Mouse (Mus musculus): ENCODE results near the gene Lingo4. TPM values are rescaled to one million over a fixed set of nuclear protein-coding genes. Genes with fewer than 3 reads are reported as not detected.
A peak's percentile ranks its signal among the peaks of the same experiment; 100 is the strongest.

The Lingo4 gene
- polyA plus RNA-seq, 1 experiment = not detected

DNA sequence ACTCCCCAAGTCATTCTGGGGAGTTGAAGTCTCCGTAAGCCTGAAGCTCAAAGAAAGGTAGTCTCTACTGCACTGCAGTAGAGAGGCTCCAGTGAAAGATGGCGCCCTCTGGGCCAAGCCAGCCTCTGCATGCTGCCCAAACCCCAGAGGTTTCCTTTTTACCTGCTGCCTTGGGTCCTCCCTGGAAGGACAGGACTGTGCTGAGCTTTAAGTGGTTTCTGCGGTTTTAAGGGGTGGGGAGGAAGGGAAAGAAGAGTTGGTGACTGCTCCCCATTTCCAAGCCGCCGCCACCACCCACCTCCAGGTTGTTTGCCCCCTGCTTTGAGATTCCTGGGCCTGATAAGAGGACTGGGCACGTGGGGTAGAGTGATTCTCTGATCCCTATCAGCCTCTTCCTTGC, 29.7 kb upstream of the Lingo4 start:
- Histone ChIP-seq H3K27me3 (ENCODE audit: control insufficient read depth, insufficient read depth, low read length) (no peaks in the 10 kb centered on the region), H3K36me3 (ENCODE audit: control insufficient read depth, insufficient read depth, low read length) (no peaks in the 10 kb centered on the region), H3K4me1 (ENCODE audit: control insufficient read depth, insufficient read depth, low read length) (peaks cover 24% of the 10 kb centered on the region), H3K27ac (ENCODE audit: control insufficient read depth, insufficient read depth, low read depth, low read length) (no peak overlapping the region), H3K4me3 (ENCODE audit: control insufficient read depth, low read depth, low read length) (no peak overlapping the region)
- TF ChIP-seq CTCF (IDR thresholded peaks at IDR 0.05; ENCODE audit: control insufficient read depth, insufficient read depth, insufficient replicate concordance, low read depth, low read length) (no peak), POLR2A (IDR thresholded peaks at IDR 0.05; ENCODE audit: control insufficient read depth, low read depth, low read length) (no peak)

DNA sequence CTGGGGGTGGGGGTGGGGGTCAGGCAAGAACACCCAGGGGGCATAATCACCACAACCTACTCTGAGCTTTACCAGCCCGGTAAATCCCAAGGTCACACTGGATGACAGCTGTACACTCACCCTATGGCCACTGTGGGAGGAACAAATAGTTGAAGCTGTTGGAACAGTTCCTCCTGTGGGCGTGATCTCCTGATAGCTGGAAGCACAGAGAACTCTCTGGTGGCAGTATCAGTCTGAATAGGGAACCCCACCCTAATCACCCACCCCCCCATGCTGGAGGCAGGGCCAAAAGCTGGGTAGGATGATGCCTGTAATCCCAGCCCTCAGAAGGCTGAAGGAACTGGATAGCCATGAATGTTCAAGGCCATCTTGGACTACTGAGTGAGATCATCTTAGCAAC, 28.6 kb upstream of the Lingo4 start:
- H3K27me3 ChIP-seq (ENCODE audit: control insufficient read depth, insufficient read depth, low read length) = no peaks in the 10 kb centered on the region
- no peak overlapping the region for H3K4me3 ChIP-seq (ENCODE audit: control insufficient read depth, low read depth, low read length)

DNA sequence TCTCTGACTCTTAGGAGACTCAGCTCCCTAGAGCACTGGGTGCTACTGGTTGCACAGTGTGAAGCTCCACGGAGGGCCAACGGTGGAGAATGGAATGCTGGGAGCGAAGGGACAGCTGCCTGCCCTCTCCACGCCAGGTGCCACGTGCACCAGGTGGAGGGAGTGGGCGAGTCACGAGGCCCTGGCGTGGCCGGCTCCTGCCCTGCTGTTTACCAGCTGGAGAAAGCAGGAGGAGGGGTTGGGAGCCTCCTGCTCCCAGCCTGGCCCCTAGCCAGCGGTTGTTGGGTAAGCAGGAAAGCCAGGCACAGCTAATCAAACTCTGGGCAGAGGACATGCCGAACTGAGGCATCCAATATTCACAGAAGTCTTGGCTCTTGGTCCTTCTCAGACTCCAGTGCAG, 26.7 kb upstream of the Lingo4 start:
- TF ChIP-seq CTCF (IDR thresholded peaks at IDR 0.05; ENCODE audit: control insufficient read depth, insufficient read depth, insufficient replicate concordance, low read depth, low read length) (no peak), POLR2A (IDR thresholded peaks at IDR 0.05; ENCODE audit: control insufficient read depth, low read depth, low read length) (peak; percentile 82; the same call in 1 of the 2 replicates)
- Histone ChIP-seq H3K4me3 (ENCODE audit: control insufficient read depth, low read depth, low read length) (peak overlapping the region; percentile 46), H3K36me3 (ENCODE audit: control insufficient read depth, insufficient read depth, low read length) (no peaks in the 10 kb centered on the region), H3K27ac (ENCODE audit: control insufficient read depth, insufficient read depth, low read depth, low read length) (peak overlapping the region; percentile 83), H3K27me3 (ENCODE audit: control insufficient read depth, insufficient read depth, low read length) (no peaks in the 10 kb centered on the region), H3K4me1 (ENCODE audit: control insufficient read depth, insufficient read depth, low read length) (peaks cover 21% of the 10 kb centered on the region)

More for the DNA sequence above, 28.6 kb upstream of the Lingo4 start:
- H3K27ac ChIP-seq (ENCODE audit: control insufficient read depth, insufficient read depth, low read depth, low read length) = no peak overlapping the region
- H3K36me3 ChIP-seq (ENCODE audit: control insufficient read depth, insufficient read depth, low read length) = no peaks in the 10 kb centered on the region
- H3K4me1 ChIP-seq (ENCODE audit: control insufficient read depth, insufficient read depth, low read length) = peaks cover 21% of the 10 kb centered on the region
- TF ChIP-seq CTCF (IDR thresholded peaks at IDR 0.05; ENCODE audit: control insufficient read depth, insufficient read depth, insufficient replicate concordance, low read depth, low read length) (no peak), POLR2A (IDR thresholded peaks at IDR 0.05; ENCODE audit: control insufficient read depth, low read depth, low read length) (no peak)

DNA sequence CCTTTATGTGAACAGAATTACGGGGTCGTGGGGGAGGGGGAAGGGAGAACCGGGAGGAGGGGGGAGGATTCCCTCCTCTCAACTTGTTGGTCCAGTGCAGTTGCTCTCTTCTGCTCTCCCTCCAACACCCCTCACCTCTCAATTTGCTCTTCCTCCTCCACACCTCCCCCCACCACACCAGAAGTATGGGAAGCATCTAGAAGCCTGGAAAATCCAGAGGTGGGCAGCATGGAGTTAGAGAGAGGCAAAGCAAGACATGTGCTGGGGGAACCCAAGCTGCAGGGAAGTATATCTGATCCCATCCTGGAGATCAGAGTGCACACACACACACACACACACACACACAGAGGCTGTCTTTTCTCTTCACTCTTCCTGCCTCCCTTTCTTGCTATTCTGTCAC, 26.3 kb upstream of the Lingo4 start:
- H3K36me3 ChIP-seq (ENCODE audit: control insufficient read depth, insufficient read depth, low read length) = no peaks in the 10 kb centered on the region
- no peak overlapping the region for H3K4me3 ChIP-seq (ENCODE audit: control insufficient read depth, low read depth, low read length)
- no peaks in the 10 kb centered on the region for H3K27me3 ChIP-seq (ENCODE audit: control insufficient read depth, insufficient read depth, low read length)
- peaks cover 24% of the 10 kb centered on the region for H3K4me1 ChIP-seq (ENCODE audit: control insufficient read depth, insufficient read depth, low read length)
- no peak for TF ChIP-seq CTCF (IDR thresholded peaks at IDR 0.05; ENCODE audit: control insufficient read depth, insufficient read depth, insufficient replicate concordance, low read depth, low read length)
- no peak for TF ChIP-seq POLR2A (IDR thresholded peaks at IDR 0.05; ENCODE audit: control insufficient read depth, low read depth, low read length)
- H3K27ac ChIP-seq (ENCODE audit: control insufficient read depth, insufficient read depth, low read depth, low read length) = no peak overlapping the region; the same call in 1 of the 2 replicates

DNA sequence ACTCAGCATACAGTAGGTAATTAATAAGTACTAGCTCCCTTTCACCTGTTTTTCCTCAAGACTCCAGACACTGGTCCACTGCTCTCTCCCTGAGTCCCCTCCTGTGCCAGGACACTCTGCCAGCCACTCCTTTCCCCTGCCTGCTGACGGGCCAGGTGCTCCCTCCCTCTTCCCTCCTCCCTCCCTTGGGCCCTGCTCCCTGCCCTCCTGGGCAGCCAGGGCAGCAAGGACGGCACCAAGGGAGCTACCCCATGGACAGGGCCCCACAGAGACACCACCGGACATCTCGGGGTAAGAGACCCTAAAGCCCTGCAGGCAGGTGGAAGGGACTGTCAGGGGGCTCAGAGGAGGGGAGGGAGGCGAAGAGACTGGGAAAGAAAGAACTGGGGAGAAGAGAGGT, 25.7 kb upstream of the Lingo4 start, which contains the start of gene Rorc:
Rorc (plus strand) TSS at position 154 of the 400 bp plus-strand sequence.
- H3K27me3 ChIP-seq (ENCODE audit: control insufficient read depth, insufficient read depth, low read length) = no peaks in the 10 kb centered on the region
- peak within 1 kb of the TSS; percentile 83 for H3K27ac ChIP-seq (ENCODE audit: control insufficient read depth, insufficient read depth, low read depth, low read length)
- peak within 1 kb of the TSS; percentile 46 for H3K4me3 ChIP-seq (ENCODE audit: control insufficient read depth, low read depth, low read length)
- TF ChIP-seq POLR2A (IDR thresholded peaks at IDR 0.05; ENCODE audit: control insufficient read depth, low read depth, low read length) (no peak), CTCF (IDR thresholded peaks at IDR 0.05; ENCODE audit: control insufficient read depth, insufficient read depth, insufficient replicate concordance, low read depth, low read length) (no peak)
- H3K4me1 ChIP-seq (ENCODE audit: control insufficient read depth, insufficient read depth, low read length) = peaks cover 27% of the 10 kb centered on the region
- H3K36me3 ChIP-seq (ENCODE audit: control insufficient read depth, insufficient read depth, low read length) = no peaks in the 10 kb centered on the region

DNA sequence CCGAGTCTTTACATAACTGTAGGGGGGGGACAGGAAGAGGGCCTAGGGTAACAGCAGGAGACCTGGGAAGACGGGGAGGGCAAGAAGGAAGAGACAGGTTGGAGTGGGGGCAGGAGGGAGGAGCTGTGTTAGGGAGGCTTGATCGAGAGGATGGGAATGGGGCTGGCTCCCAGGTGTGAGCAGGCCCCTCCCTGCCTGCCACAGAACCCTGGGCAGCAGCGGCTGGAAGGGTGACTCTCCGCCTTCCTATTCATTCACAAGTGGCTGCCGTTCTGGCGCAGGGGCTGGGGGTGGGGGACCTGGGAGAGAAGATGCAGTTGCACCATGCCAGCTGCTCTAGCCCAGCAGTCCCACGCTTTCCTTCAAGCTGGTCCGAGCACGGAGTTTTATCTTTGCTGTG, 25.2 kb upstream of the Lingo4 start:
- Histone ChIP-seq H3K27ac (ENCODE audit: control insufficient read depth, insufficient read depth, low read depth, low read length) (no peak overlapping the region), H3K4me1 (ENCODE audit: control insufficient read depth, insufficient read depth, low read length) (peaks cover 27% of the 10 kb centered on the region), H3K27me3 (ENCODE audit: control insufficient read depth, insufficient read depth, low read length) (no peaks in the 10 kb centered on the region), H3K4me3 (ENCODE audit: control insufficient read depth, low read depth, low read length) (peak overlapping the region; percentile 25), H3K36me3 (ENCODE audit: control insufficient read depth, insufficient read depth, low read length) (no peaks in the 10 kb centered on the region)
- TF ChIP-seq CTCF (IDR thresholded peaks at IDR 0.05; ENCODE audit: control insufficient read depth, insufficient read depth, insufficient replicate concordance, low read depth, low read length) = no peak
- TF ChIP-seq POLR2A (IDR thresholded peaks at IDR 0.05; ENCODE audit: control insufficient read depth, low read depth, low read length) = no peak

DNA sequence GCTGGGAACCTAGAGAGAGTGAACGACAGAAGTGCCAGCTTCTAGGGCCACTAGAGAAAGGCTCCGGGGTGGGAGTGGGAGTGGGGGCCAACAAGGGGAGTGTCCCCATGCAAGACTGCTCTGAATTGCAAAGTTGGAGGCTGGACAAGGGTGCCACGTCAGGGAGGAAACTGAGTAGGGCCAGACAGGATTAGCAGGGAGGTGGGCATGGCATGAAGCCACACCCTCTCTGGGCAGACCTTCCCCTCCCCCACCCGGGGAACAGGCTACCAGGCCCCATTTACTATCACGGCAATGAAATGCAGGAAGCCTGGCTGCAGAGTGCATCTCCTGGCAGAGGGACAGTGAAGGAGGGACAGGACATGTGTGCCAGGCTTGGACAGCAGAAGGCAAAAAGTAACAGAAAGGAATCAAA, 24.7 kb upstream of the Lingo4 start:
- Histone ChIP-seq H3K4me1 (ENCODE audit: control insufficient read depth, insufficient read depth, low read length) (peaks cover 27% of the 10 kb centered on the region), H3K36me3 (ENCODE audit: control insufficient read depth, insufficient read depth, low read length) (no peaks in the 10 kb centered on the region), H3K27me3 (ENCODE audit: control insufficient read depth, insufficient read depth, low read length) (no peaks in the 10 kb centered on the region), H3K4me3 (ENCODE audit: control insufficient read depth, low read depth, low read length) (no peak overlapping the region), H3K27ac (ENCODE audit: control insufficient read depth, insufficient read depth, low read depth, low read length) (no peak overlapping the region)
- no peak for TF ChIP-seq POLR2A (IDR thresholded peaks at IDR 0.05; ENCODE audit: control insufficient read depth, low read depth, low read length)
- no peak for TF ChIP-seq CTCF (IDR thresholded peaks at IDR 0.05; ENCODE audit: control insufficient read depth, insufficient read depth, insufficient replicate concordance, low read depth, low read length)

DNA sequence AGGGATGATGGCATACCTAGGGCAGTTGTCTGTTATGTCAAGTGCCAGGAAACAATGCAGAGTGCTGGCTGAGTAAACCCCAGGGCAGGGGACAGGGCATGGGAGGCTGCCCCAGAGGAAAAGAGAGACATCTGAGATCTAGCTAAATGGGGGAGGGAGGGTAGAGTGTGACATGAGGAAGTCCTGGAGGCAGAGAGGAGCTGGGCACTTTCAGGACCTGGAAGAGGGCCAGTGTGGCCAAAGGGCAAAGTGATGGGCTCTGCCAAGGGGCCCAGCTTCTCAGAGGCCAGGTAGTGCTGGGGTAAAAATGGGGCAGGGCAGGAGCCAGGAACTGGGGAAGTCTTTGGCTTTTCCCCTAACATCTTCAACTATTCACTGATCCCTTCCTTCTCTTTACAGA, 23.7 kb upstream of the Lingo4 start:
- H3K36me3 ChIP-seq (ENCODE audit: control insufficient read depth, insufficient read depth, low read length) = no peaks in the 10 kb centered on the region
- H3K27ac ChIP-seq (ENCODE audit: control insufficient read depth, insufficient read depth, low read depth, low read length) = no peak overlapping the region
- H3K4me1 ChIP-seq (ENCODE audit: control insufficient read depth, insufficient read depth, low read length) = peaks cover 27% of the 10 kb centered on the region
- H3K4me3 ChIP-seq (ENCODE audit: control insufficient read depth, low read depth, low read length) = no peak overlapping the region
- TF ChIP-seq POLR2A (IDR thresholded peaks at IDR 0.05; ENCODE audit: control insufficient read depth, low read depth, low read length) (no peak), CTCF (IDR thresholded peaks at IDR 0.05; ENCODE audit: control insufficient read depth, insufficient read depth, insufficient replicate concordance, low read depth, low read length) (no peak)
- H3K27me3 ChIP-seq (ENCODE audit: control insufficient read depth, insufficient read depth, low read length) = no peaks in the 10 kb centered on the region
